Mouse (Mus musculus) left cerebral cortex, postnatal 14 days (tissue): ENCODE data around the gene Gm27021. TPM values are rescaled to one million over a fixed set of nuclear protein-coding genes. Genes with fewer than 3 reads are reported as not detected.

Source experiments
- DNase-seq, 2 experiments: peaks; one replicate each; pipeline ENCODE4 v3.0.0; 2021 to 2022; ENCODE audit warnings: low spot score in 2 of 2, mixed read lengths in 1 of 2
- intact Hi-C: fragments of 180-260 bp; cut with DNase I; formaldehyde crosslinking; loops from one replicate; pipeline ENCODE4 v1.15.1; 2025
- total RNA-seq, 2 experiments: library from RNA; stranded (reverse); gene quantifications; 2 replicates each; pipeline ENCODE4 v1.2.3; 2021

Gene Gm27021
- total RNA-seq, 2 experiments from 2014 or later = not detected

GRCm38 (mm10) chr8:120618110-120618509 is 49.8 kb downstream of the Gm27021 start:
- intact Hi-C loops = no loop called here
- DNase-seq = peak; percentile 61 to 70

DNA sequence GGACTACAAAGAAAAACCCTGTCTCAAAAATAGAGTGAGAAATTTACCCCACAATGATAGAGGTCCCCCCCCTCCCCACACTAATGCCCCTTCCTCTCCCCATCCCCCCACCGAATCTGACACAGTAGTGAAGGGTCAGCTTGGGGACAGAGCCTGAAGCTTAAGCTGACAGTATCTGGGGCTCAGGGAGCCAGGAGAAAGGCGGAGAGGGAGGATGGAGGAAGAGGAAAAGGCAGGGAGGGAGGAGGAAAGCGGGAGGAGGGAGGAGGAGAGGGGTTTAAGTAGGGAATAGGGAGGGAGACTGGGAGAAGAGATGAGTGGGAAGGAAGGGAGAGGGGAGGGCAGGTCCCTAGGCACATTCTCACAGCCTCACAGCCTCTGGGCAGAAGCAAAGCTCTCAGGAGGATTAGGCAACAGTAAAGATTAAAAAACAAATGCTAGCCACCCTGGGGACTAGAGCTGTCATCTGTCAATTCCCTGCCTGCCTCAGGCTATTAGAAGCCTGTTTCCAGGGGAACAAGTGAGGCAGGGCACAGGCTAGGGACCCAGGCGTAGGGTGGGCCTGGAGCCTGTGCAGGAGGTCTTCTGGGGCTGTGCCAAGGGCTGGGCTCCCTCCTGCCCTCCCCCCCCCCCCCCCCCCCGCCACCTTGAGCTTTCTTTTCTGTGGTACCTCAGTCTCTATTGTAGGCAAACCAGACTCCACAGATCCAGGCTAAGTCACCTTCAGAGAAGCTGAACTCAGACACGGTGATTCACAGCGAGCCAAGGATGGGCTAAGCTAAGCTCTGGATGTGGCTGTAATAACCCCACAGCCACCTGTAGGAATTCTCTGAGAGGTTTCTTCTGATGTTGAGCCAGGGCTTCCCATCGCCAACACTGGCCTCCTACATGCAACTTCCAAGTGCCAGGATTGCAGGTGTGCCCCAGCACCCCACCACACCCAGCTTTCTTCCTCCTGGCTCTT is 50.9 kb downstream of the Gm27021 start:
- DNase-seq = no peak
- intact Hi-C loops = no loop called here

DNA sequence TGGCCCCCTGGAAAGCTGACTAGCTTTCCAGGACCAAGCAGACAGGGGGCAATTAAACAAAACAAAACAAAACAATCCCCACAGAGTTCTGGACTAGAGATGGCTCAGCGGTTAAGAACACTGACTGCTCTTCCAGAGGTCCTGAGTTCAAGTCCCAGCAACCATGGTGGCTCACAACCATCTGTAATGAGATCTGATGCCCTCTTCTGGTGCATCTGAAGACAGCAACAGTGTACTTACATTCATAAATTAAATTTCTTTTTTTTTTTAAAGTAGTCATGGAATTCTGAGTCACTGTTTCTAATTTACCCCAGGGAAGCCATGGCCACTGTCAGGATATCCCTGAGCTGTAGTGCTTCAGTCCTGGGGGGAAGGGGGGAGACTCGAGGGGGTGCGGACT is 53.4 kb downstream of the Gm27021 start:
- DNase-seq = no peak
- intact Hi-C loops = loop anchor here (5.0 kb wide), 1 partner anchor 437 kb away; the partner anchor contains the start of gene Fam92b

DNA sequence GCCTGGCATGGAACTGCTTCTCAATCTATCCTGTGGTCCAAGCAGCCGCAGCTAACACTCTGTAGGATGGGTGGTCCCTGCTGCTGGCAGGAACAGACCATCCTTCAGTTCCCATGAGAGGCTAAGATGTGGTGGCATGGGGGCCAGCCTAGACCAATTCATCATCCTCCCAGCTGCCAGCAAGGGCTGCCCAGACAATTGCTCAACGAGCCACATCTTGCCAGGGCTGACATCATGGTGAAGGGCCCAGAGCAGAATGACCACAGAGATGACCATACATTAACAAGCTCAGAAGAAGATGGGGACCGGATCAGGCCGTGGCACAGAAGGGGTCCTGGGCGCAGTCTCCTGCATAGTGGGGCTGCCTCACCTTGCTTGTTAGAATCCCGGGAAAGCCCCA is 57.1 kb downstream of the Gm27021 start:
- intact Hi-C loops = loop anchor here (5.0 kb wide), 1 partner anchor 434 kb away; the partner anchor contains the start of gene Fam92b
- DNase-seq = no peak

DNA sequence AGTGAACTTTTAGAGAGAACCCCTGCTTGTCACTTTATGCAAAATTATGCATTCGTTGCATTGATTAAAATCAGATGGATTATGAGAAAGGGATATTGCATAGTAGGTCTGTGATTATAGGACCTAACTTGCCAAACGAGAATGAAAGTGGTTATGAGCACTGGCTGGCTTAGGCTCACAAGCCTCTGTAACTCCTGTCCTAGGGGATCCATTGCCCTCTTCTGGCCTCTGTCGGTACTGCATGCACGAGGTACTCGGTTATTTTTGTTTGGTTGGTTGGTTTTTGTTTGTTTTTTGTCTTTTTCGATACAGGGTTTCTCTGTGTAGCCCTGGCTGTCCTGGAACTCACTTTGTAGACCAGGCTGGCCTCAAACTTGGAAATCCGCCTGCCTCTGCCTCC is 60.0 kb downstream of the Gm27021 start:
- intact Hi-C loops = no loop called here
- peak; percentile 80 to 87 for DNase-seq

GRCm38 (mm10) chr8:120607460-120607859 is 60.4 kb downstream of the Gm27021 start:
- intact Hi-C loops = no loop called here
- DNase-seq = no peak

DNA sequence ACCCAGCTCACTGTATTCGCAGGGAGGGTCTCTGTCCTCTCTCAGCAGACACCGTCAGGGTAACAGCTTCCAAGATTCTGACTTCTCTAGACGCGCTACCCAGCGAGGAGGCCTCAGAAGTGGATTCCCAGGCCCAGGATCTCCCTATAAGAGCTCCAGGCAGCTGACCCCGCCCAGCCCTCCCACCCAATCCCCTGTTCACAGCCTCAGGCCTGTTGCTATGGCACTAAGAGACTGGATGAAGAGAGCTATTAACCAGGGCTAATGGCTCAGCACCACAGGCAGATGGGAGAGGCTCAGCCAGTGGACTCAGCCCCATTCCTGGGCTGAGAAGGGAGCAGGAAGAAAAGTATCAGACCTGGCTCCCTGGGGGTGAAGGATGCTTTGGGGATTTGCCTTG is 65.2 kb downstream of the Gm27021 start:
- intact Hi-C loops = no loop called here
- DNase-seq = no peak

GRCm38 (mm10) chr8:120599504-120599903 is 68.4 kb downstream of the Gm27021 start:
- DNase-seq = peak; percentile 80 to 83
- intact Hi-C loops = loop anchor here (5.0 to 10.0 kb wide), 2 partner anchors 312 to 415 kb away; no protein-coding TSS in a partner anchor

DNA sequence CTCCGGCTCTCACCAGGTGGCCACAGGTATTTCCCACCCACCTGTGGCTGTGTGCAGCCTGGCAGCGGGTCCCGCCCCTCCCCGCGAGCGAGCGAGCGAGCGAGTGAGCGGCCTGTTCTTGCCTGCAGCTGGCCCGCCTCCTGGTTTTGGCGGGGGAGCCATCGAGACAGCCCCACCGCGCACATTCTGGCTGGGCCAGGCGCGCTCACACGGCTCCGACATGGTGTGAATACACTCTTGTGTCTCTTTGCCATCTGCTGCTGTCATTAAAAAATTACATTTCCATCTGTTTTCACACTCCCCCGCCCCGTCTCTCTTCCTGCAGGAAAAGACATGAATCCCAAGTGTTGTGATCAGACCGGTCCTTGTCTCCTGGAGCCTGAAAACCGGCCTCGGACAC is 69.3 kb downstream of the Gm27021 start:
- DNase-seq = peak; percentile 85 to 93
- intact Hi-C loops = loop anchor here (5.0 to 10.0 kb wide), 2 partner anchors 311 to 414 kb away; no protein-coding TSS in a partner anchor

DNA sequence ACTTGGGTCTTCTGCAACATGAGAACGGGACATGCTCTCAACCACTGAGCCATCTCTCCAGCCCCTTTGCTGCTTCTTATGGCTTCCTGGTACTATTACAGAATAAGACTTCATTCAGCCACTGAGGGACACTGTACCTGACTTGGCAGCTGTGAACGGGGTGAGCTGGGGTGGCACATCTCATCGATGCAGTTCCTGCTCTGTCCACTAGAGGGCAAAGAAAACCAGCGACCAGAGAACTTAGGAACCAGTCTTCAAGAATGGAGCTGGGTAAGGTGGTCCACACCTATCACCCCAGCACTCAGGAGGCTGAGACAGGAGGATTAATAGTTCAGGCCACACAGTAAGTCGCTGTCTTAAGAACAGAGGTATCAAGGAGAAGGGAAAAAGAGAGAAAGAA is 71.9 kb downstream of the Gm27021 start:
- intact Hi-C loops = loop anchor here (5.0 to 10.0 kb wide), 2 partner anchors 309 to 411 kb away; no protein-coding TSS in a partner anchor
- DNase-seq = peak in 1 of 2 experiments; percentile 62

GRCm38 (mm10) chr8:120594571-120594970 is 73.3 kb downstream of the Gm27021 start:
- DNase-seq = no peak
- intact Hi-C loops = loop anchor here (10.0 kb wide), 1 partner anchor 410 kb away; no protein-coding TSS in a partner anchor

DNA sequence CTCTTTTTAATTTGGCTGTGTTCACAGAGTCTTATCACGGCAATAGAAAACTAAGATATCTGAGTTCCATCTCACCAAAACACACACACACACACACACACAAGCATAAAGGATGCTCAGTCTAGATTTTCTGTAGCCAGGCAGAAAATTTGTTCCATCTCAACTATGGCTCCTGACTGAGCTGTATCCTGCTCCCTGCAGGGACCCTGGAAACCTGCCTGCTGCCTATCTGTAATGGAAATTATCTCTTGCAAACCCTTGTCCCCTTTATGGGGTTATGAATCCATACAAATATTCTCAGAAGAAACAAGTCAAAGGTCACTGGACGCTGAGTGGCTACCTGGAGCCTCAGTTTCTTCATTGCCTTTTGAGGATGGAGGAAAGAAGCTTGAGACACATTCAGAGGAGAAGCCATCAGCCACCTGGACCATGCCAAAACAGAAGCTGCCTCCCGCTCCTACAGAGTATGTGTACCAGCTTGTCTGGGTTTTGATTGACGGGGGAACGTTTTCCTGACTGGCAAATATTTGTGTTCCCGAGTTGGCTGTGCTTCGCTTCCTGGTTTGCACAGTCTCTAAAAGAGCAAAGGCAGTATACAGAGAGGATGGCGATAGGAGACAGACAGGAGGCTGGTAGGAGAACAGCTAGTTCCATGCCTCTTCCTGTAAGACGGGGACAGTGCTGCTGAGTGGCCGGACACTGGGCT is 76.1 kb downstream of the Gm27021 start:
- intact Hi-C loops = loop anchor here (10.0 kb wide), 1 partner anchor 407 kb away; no protein-coding TSS in a partner anchor
- DNase-seq = no peak

- intact Hi-C loops = loop anchor here (10.0 kb wide), 1 partner anchor 405 kb away; no protein-coding TSS in a partner anchor
- no peak for DNase-seq
Measured at GRCm38 (mm10) chr8:120589921-120590320, 78.0 kb downstream of the Gm27021 start.

- peak; percentile 99 for DNase-seq
- intact Hi-C loops = no loop called here
Measured at GRCm38 (mm10) chr8:120588908-120589771, 78.7 kb downstream of the Gm27021 start, which contains the start of gene Gins2. Gene Gins2, minus strand, starts transcription at chr8:120589304.

- DNase-seq = no peak
- intact Hi-C loops = no loop called here
Measured at GRCm38 (mm10) chr8:120585521-120585920, 82.4 kb downstream of the Gm27021 start.

GRCm38 (mm10) chr8:120581811-120582210 is 86.1 kb downstream of the Gm27021 start:
- DNase-seq = no peak
- intact Hi-C loops = no loop called here

GRCm38 (mm10) chr8:120581329-120581728 is 86.5 kb downstream of the Gm27021 start:
- DNase-seq = no peak
- intact Hi-C loops = no loop called here

GRCm38 (mm10) chr8:120580336-120581000 is 87.4 kb downstream of the Gm27021 start:
- intact Hi-C loops = no loop called here
- no peak for DNase-seq
